Mouse (Mus musculus) CD8-positive naive resting alpha-beta T cell, adult 2 months (primary cell): Measurements from ENCODE around the gene Irf2bpl.
A peak's percentile ranks its signal among the peaks of the same experiment; 100 is the strongest.

Experiments used
- DNase-seq, 2 experiments: peaks; one replicate each; pipeline ENCODE4 v3.0.0; 2022; ENCODE audit warnings: low read depth in 2 of 2, low spot score in 2 of 2

The Irf2bpl gene

GRCm38 (mm10) chr12:86887381-86888129, 3.0 kb upstream of the Irf2bpl start:
- no peak for DNase-seq

GRCm38 (mm10) chr12:86886446-86886965, 1.9 kb upstream of the Irf2bpl start:
- no peak for DNase-seq

- no peak for DNase-seq
These were observed 1.1 kb upstream of the Irf2bpl start for GRCm38 (mm10) chr12:86885746-86886145.

- no peak for DNase-seq
These were observed 738 bp upstream of the Irf2bpl start for GRCm38 (mm10) chr12:86885336-86885735.

GRCm38 (mm10) chr12:86883280-86884196, 1.1 kb downstream of the Irf2bpl start:
- DNase-seq, result peak; percentile 42 to 59

- DNase-seq, result no peak
These were observed 1.6 kb downstream of the Irf2bpl start for GRCm38 (mm10) chr12:86883019-86883279.

GRCm38 (mm10) chr12:86882279-86883018, 2.1 kb downstream of the Irf2bpl start:
- peak; percentile 32 to 38 for DNase-seq

GRCm38 (mm10) chr12:86881809-86882278, 2.8 kb downstream of the Irf2bpl start:
- no peak for DNase-seq

- DNase-seq, result no peak
These were observed 4.4 kb downstream of the Irf2bpl start for GRCm38 (mm10) chr12:86880090-86880723.

GRCm38 (mm10) chr12:86879446-86880085, 5.0 kb downstream of the Irf2bpl start:
- DNase-seq, result no peak

GRCm38 (mm10) chr12:86878426-86879353, 5.9 kb downstream of the Irf2bpl start:
- DNase-seq, result no peak

GRCm38 (mm10) chr12:86876981-86877380, 7.6 kb downstream of the Irf2bpl start:
- DNase-seq, result no peak

GRCm38 (mm10) chr12:86876116-86876515, 8.5 kb downstream of the Irf2bpl start:
- DNase-seq, result no peak

GRCm38 (mm10) chr12:86872335-86873040, 12.1 kb downstream of the Irf2bpl start:
- DNase-seq, result no peak

GRCm38 (mm10) chr12:86871666-86872334, 12.8 kb downstream of the Irf2bpl start:
- no peak for DNase-seq

- DNase-seq, result no peak
These were observed 13.6 kb downstream of the Irf2bpl start for GRCm38 (mm10) chr12:86870996-86871395.

GRCm38 (mm10) chr12:86869761-86870160, 14.8 kb downstream of the Irf2bpl start:
- DNase-seq, result no peak
